Mouse (Mus musculus) megakaryocyte, adult 5-6 weeks (primary cell): ENCODE data around the gene Ddias. TPM values are rescaled to one million over a fixed set of nuclear protein-coding genes. Genes with fewer than 3 reads are reported as not detected.

Experiments
- total RNA-seq, 2 experiments: library from RNA; stranded (forward) in 1 of 2; stranded (reverse) in 1 of 2; fragments of 153-499, 151-499 nt in 1 of 2; fragments of 221-1000, 200-1000 nt in 1 of 2; gene quantifications; 2 replicates each; pipeline versions ENCODE4 v1.2.3 to v1.2.4; 2015 to 2017

Ddias gene
- total RNA-seq, 2 experiments from 2014 or later: 12.7 to 15.2 TPM

Other genes starting within 250 kb of the Ddias start
- 0.07 and 0.74 TPM in 2 replicates for gene Ankrd42, start 237.1 kb downstream of the Ddias start, total RNA-seq (2015)
- 0.12 and 0.29 TPM in 2 replicates for gene Ankrd42, start 237.1 kb downstream of the Ddias start, total RNA-seq (2017)
- 71.4 and 79.6 TPM in 2 replicates for gene Pcf11, start 204.3 kb downstream of the Ddias start, total RNA-seq (2015)
- gene Pcf11, start 204.3 kb downstream of the Ddias start, total RNA-seq (2017): 67.7 and 70.6 TPM in 2 replicates
- gene Rab30, start 132.6 kb downstream of the Ddias start, total RNA-seq (2015): 0.02 and 0.27 TPM in 2 replicates
- gene Rab30, start 132.6 kb downstream of the Ddias start, total RNA-seq (2017): 0.11 and 0.57 TPM in 2 replicates
- 187 and 192 TPM in 2 replicates for gene Prcp, start 223 bp upstream of the Ddias start, total RNA-seq (2015)
- gene Prcp, start 223 bp upstream of the Ddias start, total RNA-seq (2017): 64.8 and 78.7 TPM in 2 replicates
- not detected in 2 replicates for gene Fam181b, start 205.6 kb upstream of the Ddias start, total RNA-seq (2015)
- gene Fam181b, start 205.6 kb upstream of the Ddias start, total RNA-seq (2017): not detected in 2 replicates